Mouse (Mus musculus): ENCODE data around the gene 1700001O22Rik.
A peak's percentile ranks its signal among the peaks of the same experiment; 100 is the strongest.

Gene 1700001O22Rik

GRCm38 (mm10) chr2:30779241-30779640, 24.2 kb downstream of the 1700001O22Rik start:
- DNase-seq (ENCODE audit: extremely low spot score): peak; percentile 92

GRCm38 (mm10) chr2:30778235-30778634, 25.2 kb downstream of the 1700001O22Rik start:
- no peak for DNase-seq (ENCODE audit: extremely low spot score)

GRCm38 (mm10) chr2:30777266-30777665, 26.2 kb downstream of the 1700001O22Rik start:
- no peak for DNase-seq (ENCODE audit: extremely low spot score)

GRCm38 (mm10) chr2:30775955-30776354, 27.5 kb downstream of the 1700001O22Rik start:
- DNase-seq (ENCODE audit: extremely low spot score): no peak

GRCm38 (mm10) chr2:30773313-30774005, 30.0 kb downstream of the 1700001O22Rik start:
- no peak for DNase-seq (ENCODE audit: extremely low spot score)

GRCm38 (mm10) chr2:30772581-30773312, 30.7 kb downstream of the 1700001O22Rik start:
- DNase-seq (ENCODE audit: extremely low spot score): no peak

GRCm38 (mm10) chr2:30771806-30772460, 31.5 kb downstream of the 1700001O22Rik start:
- DNase-seq (ENCODE audit: extremely low spot score): no peak

- DNase-seq (ENCODE audit: extremely low spot score): peak; percentile 67
Measured at GRCm38 (mm10) chr2:30771368-30771805, 32.1 kb downstream of the 1700001O22Rik start.

- DNase-seq (ENCODE audit: extremely low spot score): no peak
Measured at GRCm38 (mm10) chr2:30769187-30769586, 34.3 kb downstream of the 1700001O22Rik start.

- DNase-seq (ENCODE audit: extremely low spot score): no peak
Measured at GRCm38 (mm10) chr2:30768529-30768928, 34.9 kb downstream of the 1700001O22Rik start.

GRCm38 (mm10) chr2:30767626-30768240, 35.7 kb downstream of the 1700001O22Rik start:
- DNase-seq (ENCODE audit: extremely low spot score): no peak

GRCm38 (mm10) chr2:30766446-30766845, 37.0 kb downstream of the 1700001O22Rik start:
- no peak for DNase-seq (ENCODE audit: extremely low spot score)

- peak; percentile 78 for DNase-seq (ENCODE audit: extremely low spot score)
Measured at GRCm38 (mm10) chr2:30760706-30761105, 42.8 kb downstream of the 1700001O22Rik start.

GRCm38 (mm10) chr2:30759858-30760547, 43.5 kb downstream of the 1700001O22Rik start:
- DNase-seq (ENCODE audit: extremely low spot score): peak; percentile 82

GRCm38 (mm10) chr2:30759442-30759841, 44.0 kb downstream of the 1700001O22Rik start:
- DNase-seq (ENCODE audit: extremely low spot score): no peak

GRCm38 (mm10) chr2:30759088-30759374, 44.4 kb downstream of the 1700001O22Rik start:
- no peak for DNase-seq (ENCODE audit: extremely low spot score)

- peak; percentile 91 for DNase-seq (ENCODE audit: extremely low spot score)
Measured at GRCm38 (mm10) chr2:30758341-30759087, 44.9 kb downstream of the 1700001O22Rik start.

GRCm38 (mm10) chr2:30756962-30757715, 46.3 kb downstream of the 1700001O22Rik start:
- DNase-seq (ENCODE audit: extremely low spot score): no peak

- no peak for DNase-seq (ENCODE audit: extremely low spot score)
Measured at GRCm38 (mm10) chr2:30755985-30756765, 47.3 kb downstream of the 1700001O22Rik start.

Measured in embryo, embryonic 9.5 days (tissue).